In the genomic region with DNA sequence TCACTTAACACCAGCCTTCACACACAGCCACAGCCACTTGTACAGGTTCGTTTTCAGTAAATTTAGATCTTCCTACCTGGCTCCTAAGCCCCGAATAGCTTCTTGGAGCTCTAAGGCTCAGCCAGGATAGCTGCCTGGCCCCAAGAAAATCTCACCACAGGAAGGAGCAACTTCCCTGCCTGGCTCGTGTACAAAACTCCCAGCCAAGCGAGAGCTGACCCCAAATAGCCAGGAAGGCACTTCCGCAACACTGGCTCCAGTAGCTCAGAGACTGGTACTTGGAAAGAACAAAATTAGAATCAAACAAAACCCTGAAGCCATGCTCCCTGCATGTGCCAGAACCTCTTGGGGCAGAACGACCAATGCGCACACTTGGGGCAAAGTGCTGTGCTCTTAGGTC, we compare ENCODE assay signal across 10 mouse cellular contexts. TPM values are rescaled to one million over a fixed set of nuclear protein-coding genes. Genes with fewer than 3 reads are reported as not detected.
DNase-seq lines count a peak whose midpoint lies in the region; ATAC-seq and TF ChIP-seq lines count a peak whose summit lies in the region.
"Had no signal": no experiment of that assay in that cellular context is flagged by ENCODE, and none has a peak within 500 bp of the region (broad histone marks: within the 10 kb centered on the region; RNA-seq: fewer than 3 reads in every experiment).

No protein-coding gene starts in this region.

- H3K4me1 ChIP-seq in kidney, embryonic 14.5 days (ENCODE audit: control insufficient read depth, insufficient read depth, low read length): no peaks in the 10 kb centered on the region
- peaks cover 1% of the 10 kb centered on the region; the same call in 1 of the 2 replicates for H3K4me1 ChIP-seq in cortical plate, adult 2 months (ENCODE audit: control insufficient read depth, insufficient read depth, low read length)
- peaks cover 0 to 9% of the 10 kb centered on the region in 2 experiments for H3K4me1 ChIP-seq in heart, embryonic 14.5 days (ENCODE audit: control insufficient read depth in 2 of 2, insufficient read depth in 2 of 2, low read length in 2 of 2)
- peaks cover 10% of the 10 kb centered on the region for H3K4me1 ChIP-seq in liver, embryonic 13.5 days (replicated peaks)
- H3K4me1 ChIP-seq in forebrain, embryonic 11.5 days (replicated peaks; ENCODE audit: control insufficient read depth, insufficient read depth, low read length): no peaks in the 10 kb centered on the region
- H3K4me1 ChIP-seq: forebrain, embryonic 10.5 days had no signal

- H3K4me2 ChIP-seq in kidney, embryonic 14.5 days (replicated peaks; ENCODE audit: low read depth, low read length): no peak overlapping the region
- H3K4me2 ChIP-seq in heart, embryonic 14.5 days (ENCODE audit: low read length): no peak overlapping the region; the same call in 1 of the 2 replicates
- H3K4me2 ChIP-seq in liver, embryonic 13.5 days: no peak overlapping the region
- H3K4me2 ChIP-seq in forebrain, embryonic 11.5 days (ENCODE audit: low read depth, low read length, severe bottlenecking): no peak overlapping the region

- no peak overlapping the region for H3K27ac ChIP-seq in kidney, embryonic 14.5 days (ENCODE audit: low read depth, low read length)
- H3K27ac ChIP-seq in cortical plate, adult 2 months (ENCODE audit: insufficient read depth, low read length): 0 out of 2 replicates have a peak overlapping the region, but pooled peaks have one; percentile 17
- H3K27ac ChIP-seq in heart, embryonic 14.5 days (replicated peaks in 1 of 2; ENCODE audit: control insufficient read depth in 1 of 2, insufficient read depth in 1 of 2, low read depth in 2 of 2, low read length in 2 of 2): peak overlapping the region; percentile 29 to 42; a peak in 3 of 4 replicates
- peak overlapping the region; percentile 34; the same call in 1 of the 2 replicates for H3K27ac ChIP-seq in liver, embryonic 13.5 days
- H3K27ac ChIP-seq in forebrain, embryonic 11.5 days (ENCODE audit: low read depth, low read length): no peak overlapping the region
- H3K27ac ChIP-seq: forebrain, embryonic 10.5 days; liver, embryonic 14.5 days had no signal

- TF ChIP-seq POLR2A in cortical plate, adult 2 months (IDR thresholded peaks at IDR 0.05; ENCODE audit: extremely low read depth, insufficient read depth, low read length): no peak

- peak; percentile 59 for DNase-seq in kidney, adult 11 months
- no peak for DNase-seq in liver, embryonic 13.5 days
- no peak for DNase-seq in frontal cortex, postnatal 14 days (ENCODE audit: low spot score in 2 of 2)
- DNase-seq in forebrain, embryonic 11.5 days (ENCODE audit: low spot score): no peak
- DNase-seq: thymus, postnatal 4 days had no signal

- H3K9me3 ChIP-seq in kidney, embryonic 14.5 days (ENCODE audit: control insufficient read depth, low read length): no peaks in the 10 kb centered on the region
- no peaks in the 10 kb centered on the region for H3K9me3 ChIP-seq in heart, embryonic 14.5 days (ENCODE audit: control insufficient read depth, low read length)
- no peaks in the 10 kb centered on the region for H3K9me3 ChIP-seq in liver, embryonic 13.5 days (replicated peaks)
- H3K9me3 ChIP-seq in forebrain, embryonic 11.5 days (ENCODE audit: control insufficient read depth, low read length): no peaks in the 10 kb centered on the region
- H3K9me3 ChIP-seq: forebrain, embryonic 10.5 days had no signal

- no peak for ATAC-seq in kidney, embryonic 14.5 days (ENCODE audit: low FRiP score, low TSS enrichment)
- ATAC-seq in heart, embryonic 14.5 days (ENCODE audit: insufficient number of reproducible peaks, insufficient read depth, low FRiP score, low read depth): no peak
- ATAC-seq in liver, embryonic 13.5 days (ENCODE audit: low read depth): no peak
- ATAC-seq in forebrain, embryonic 11.5 days (replicated peaks; ENCODE audit: low FRiP score): no peak

- H3K36me3 ChIP-seq in kidney, embryonic 14.5 days (ENCODE audit: control insufficient read depth, insufficient read depth, low read length): peaks cover 83% of the 10 kb centered on the region
- peaks cover 88% of the 10 kb centered on the region for H3K36me3 ChIP-seq in heart, embryonic 14.5 days (ENCODE audit: control insufficient read depth, insufficient read depth, low read length)
- H3K36me3 ChIP-seq in liver, embryonic 13.5 days: peaks cover 92% of the 10 kb centered on the region
- H3K36me3 ChIP-seq in forebrain, embryonic 11.5 days (ENCODE audit: control insufficient read depth, insufficient read depth, low read length): peaks cover 16% of the 10 kb centered on the region

- H3K4me3 ChIP-seq in kidney, embryonic 14.5 days (ENCODE audit: low read length): no peak overlapping the region
- H3K4me3 ChIP-seq in cortical plate, adult 2 months (ENCODE audit: insufficient read depth, low read length): no peak overlapping the region
- no peak overlapping the region for H3K4me3 ChIP-seq in heart, embryonic 14.5 days (ENCODE audit: control insufficient read depth in 1 of 2, insufficient read depth in 1 of 2, low read depth in 1 of 2, low read length in 2 of 2)
- no peak overlapping the region for H3K4me3 ChIP-seq in liver, embryonic 13.5 days (replicated peaks)
- no peak overlapping the region for H3K4me3 ChIP-seq in forebrain, embryonic 11.5 days (ENCODE audit: low read depth, low read length)
- H3K4me3 ChIP-seq: forebrain, embryonic 10.5 days had no signal

- no peaks in the 10 kb centered on the region for H3K27me3 ChIP-seq in kidney, embryonic 14.5 days (ENCODE audit: control insufficient read depth, insufficient read depth, low read length)
- no peaks in the 10 kb centered on the region for H3K27me3 ChIP-seq in heart, embryonic 14.5 days (ENCODE audit: control insufficient read depth, insufficient read depth, low read length)
- no peaks in the 10 kb centered on the region for H3K27me3 ChIP-seq in liver, embryonic 13.5 days
- no peaks in the 10 kb centered on the region for H3K27me3 ChIP-seq in forebrain, embryonic 11.5 days (ENCODE audit: control insufficient read depth, insufficient read depth, low read length)

- WGBS in kidney, embryonic 14.5 days: 70% methylated on average over 7 of the region's 7 CpGs
- WGBS in heart, embryonic 14.5 days: 53% methylated on average over 7 of the region's 7 CpGs
- WGBS in liver, embryonic 13.5 days (ENCODE audit: insufficient replicate concordance): 77% methylated on average over 7 of the region's 7 CpGs
- WGBS in forebrain, embryonic 11.5 days: 88% methylated on average over 7 of the region's 7 CpGs

- no peak overlapping the region for H3K9ac ChIP-seq in kidney, embryonic 14.5 days (ENCODE audit: low read depth, low read length)
- H3K9ac ChIP-seq in heart, embryonic 14.5 days (ENCODE audit: low read length): no peak overlapping the region
- no peak overlapping the region for H3K9ac ChIP-seq in liver, embryonic 13.5 days
- no peak overlapping the region for H3K9ac ChIP-seq in forebrain, embryonic 11.5 days (ENCODE audit: low read length)
- H3K9ac ChIP-seq: liver, embryonic 14.5 days had no signal

- no peak for TF ChIP-seq CTCF in cortical plate, adult 2 months (IDR thresholded peaks at IDR 0.05; ENCODE audit: extremely low read depth, insufficient read depth, low read length)

RNA-seq across cellular contexts. Expression of a gene that starts 0.5 kb away (rescaled TPM):
- polyA plus RNA-seq in kidney, embryonic 14.5 days (2014; fragmentation: Nextera tagmentation; extraction: Ambion mirVana): 2.5 and 3.9 TPM in 2 replicates
- 11.8 and 12.7 TPM in 2 replicates for polyA plus RNA-seq in cortical plate, adult 2 months (2012; rRNA removed)
- 1.7 and 2.1 TPM in 2 replicates for polyA plus RNA-seq in heart, embryonic 14.5 days (2014; fragmentation: Nextera tagmentation; extraction: Ambion mirVana)
- polyA plus RNA-seq in liver, embryonic 13.5 days (2015; fragmentation: Nextera tagmentation; extraction: Ambion mirVana): 9.1 and 11.1 TPM in 2 replicates
- polyA plus RNA-seq in forebrain, embryonic 11.5 days (2014; fragmentation: Nextera tagmentation; extraction: Ambion mirVana): 4.1 and 5.5 TPM in 2 replicates

RNA-seq across cellular contexts. Expression of a gene that starts 47.2 kb away (rescaled TPM):
- 22.3 and 28.8 TPM in 2 replicates for polyA plus RNA-seq in kidney, embryonic 14.5 days (2014; fragmentation: Nextera tagmentation; extraction: Ambion mirVana)
- polyA plus RNA-seq in cortical plate, adult 2 months (2012; rRNA removed): 55.9 and 59.4 TPM in 2 replicates
- 16.2 and 16.9 TPM in 2 replicates for polyA plus RNA-seq in heart, embryonic 14.5 days (2014; fragmentation: Nextera tagmentation; extraction: Ambion mirVana)
- polyA plus RNA-seq in liver, embryonic 13.5 days (2015; fragmentation: Nextera tagmentation; extraction: Ambion mirVana): 10.6 and 11.6 TPM in 2 replicates
- polyA plus RNA-seq in forebrain, embryonic 11.5 days (2014; fragmentation: Nextera tagmentation; extraction: Ambion mirVana): 30.2 and 31.9 TPM in 2 replicates

RNA-seq across cellular contexts. Expression of a gene that starts 47.3 kb away (rescaled TPM):
- 25.4 and 27.1 TPM in 2 replicates for polyA plus RNA-seq in kidney, embryonic 14.5 days (2014; fragmentation: Nextera tagmentation; extraction: Ambion mirVana)
- polyA plus RNA-seq in cortical plate, adult 2 months (2012; rRNA removed): 38.4 and 43.8 TPM in 2 replicates
- 14.9 and 16.2 TPM in 2 replicates for polyA plus RNA-seq in heart, embryonic 14.5 days (2014; fragmentation: Nextera tagmentation; extraction: Ambion mirVana)
- polyA plus RNA-seq in liver, embryonic 13.5 days (2015; fragmentation: Nextera tagmentation; extraction: Ambion mirVana): 13.6 and 14.2 TPM in 2 replicates
- polyA plus RNA-seq in forebrain, embryonic 11.5 days (2014; fragmentation: Nextera tagmentation; extraction: Ambion mirVana): 36.9 and 38.8 TPM in 2 replicates

RNA-seq across cellular contexts. Expression of a gene that starts 47.5 kb away (rescaled TPM):
- 1.5 and 1.6 TPM in 2 replicates for polyA plus RNA-seq in kidney, embryonic 14.5 days (2014; fragmentation: Nextera tagmentation; extraction: Ambion mirVana)
- 1.9 and 2.8 TPM in 2 replicates for polyA plus RNA-seq in cortical plate, adult 2 months (2012; rRNA removed)
- polyA plus RNA-seq in heart, embryonic 14.5 days (2014; fragmentation: Nextera tagmentation; extraction: Ambion mirVana): 0.78 and 1.1 TPM in 2 replicates
- 0.22 and 0.28 TPM in 2 replicates for polyA plus RNA-seq in liver, embryonic 13.5 days (2015; fragmentation: Nextera tagmentation; extraction: Ambion mirVana)
- 2.1 and 2.4 TPM in 2 replicates for polyA plus RNA-seq in forebrain, embryonic 11.5 days (2014; fragmentation: Nextera tagmentation; extraction: Ambion mirVana)

Comparison
In these comparisons a context has a peak if more than half of its experiments do, and no peak if none do; other contexts are left out.
1. H3K27ac ChIP-seq: peak in cortical plate, adult 2 months (single experiment), heart, embryonic 14.5 days (2 of 2) and liver, embryonic 13.5 days (single experiment); none in kidney, embryonic 14.5 days (single experiment) and forebrain, embryonic 11.5 days (single experiment).